Mouse (Mus musculus) lung, postnatal 0 days (tissue): ENCODE data around the gene Dennd2c.

Source experiments
- CTCF ChIP-seq: IDR thresholded peaks from 2 replicates; pipeline ENCODE4 v1.5.1; 2016; ENCODE audit warnings: antibody characterized with exemption, mild to moderate bottlenecking
- EP300 ChIP-seq: IDR thresholded peaks from 2 replicates; pipeline ENCODE4 v1.6.1; 2016; ENCODE audit warnings: antibody characterized with exemption, mild to moderate bottlenecking, control low read depth

DNA sequence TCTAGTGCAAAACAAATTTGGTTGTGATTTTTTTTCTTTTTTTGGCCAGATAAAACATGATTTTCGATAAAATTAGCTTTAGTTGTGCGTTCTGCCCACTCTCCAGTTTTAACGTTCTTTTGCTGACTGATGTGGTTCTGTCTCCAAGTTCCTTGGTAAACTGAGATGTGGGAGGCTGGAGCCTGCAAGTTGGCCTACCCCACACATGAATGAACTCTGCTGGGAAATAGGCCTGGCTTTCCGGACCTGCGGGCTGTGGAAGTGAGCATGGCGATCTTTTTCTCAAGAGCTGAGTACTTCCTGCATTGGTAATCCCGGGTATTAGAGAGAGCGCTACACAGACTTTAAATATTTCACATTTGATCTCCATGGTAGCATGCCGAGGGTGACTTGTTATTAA, 26.5 kb upstream of the Dennd2c start:
- TF ChIP-seq CTCF (no peak), EP300 (no peak)
